Mouse (Mus musculus) ES-E14 (cell line): ENCODE data around the gene Cnot2. TPM values are rescaled to one million over a fixed set of nuclear protein-coding genes. Genes with fewer than 3 reads are reported as not detected.

Experiments used
- DNase-seq: peaks from one replicate; pipeline ENCODE4 v3.0.0-alpha.2; 2013; ENCODE audit warnings: low read depth, low spot score
- H3K27ac ChIP-seq: 2 replicates; pipeline ENCODE4 v1.5.1; 2012; ENCODE audit warnings: low read depth, mild to moderate bottlenecking, low read length, moderate library complexity, mixed read lengths; ENCODE audit not compliant: poor library complexity, insufficient read depth, severe bottlenecking
- H3K36me3 ChIP-seq: 2 replicates; pipeline ENCODE4 v1.6.1; 2012; ENCODE audit warnings: mild to moderate bottlenecking, low read length, moderate library complexity, mixed read lengths; ENCODE audit not compliant: control insufficient read depth, poor library complexity, insufficient read depth, severe bottlenecking
- H3K4me1 ChIP-seq, 2 experiments: fragments of 150-350 bp in 1 of 2; sonication (generic) in 1 of 2; 2 replicates each; pipeline ENCODE4 v1.6.1; 2012; ENCODE audit warnings: low read length in 2 of 2, mild to moderate bottlenecking in 1 of 2, mixed read lengths in 1 of 2; ENCODE audit not compliant: control insufficient read depth in 2 of 2, insufficient read depth in 2 of 2, poor library complexity in 1 of 2
- H3K4me3 ChIP-seq, 2 experiments: fragments of 150-350 bp in 1 of 2; sonication (generic) in 1 of 2; 2 replicates each; pipeline ENCODE4 v1.5.1; 2012; ENCODE audit warnings: low read length in 2 of 2, low read depth in 1 of 2, mild to moderate bottlenecking in 1 of 2, mixed read lengths in 1 of 2; ENCODE audit not compliant: insufficient read depth in 1 of 2, poor library complexity in 1 of 2, severe bottlenecking in 1 of 2
- H3K9ac ChIP-seq: 2 replicates; pipeline ENCODE4 v1.6.1; 2012; ENCODE audit warnings: low read depth, mild to moderate bottlenecking, low read length, mixed read lengths; ENCODE audit not compliant: poor library complexity, insufficient read depth, severe bottlenecking
- H3K9me3 ChIP-seq: fragments of 150-350 bp; sonication (generic); 2 replicates; pipeline ENCODE4 v1.6.1; 2012; ENCODE audit warnings: low read depth, mild to moderate bottlenecking, low read length; ENCODE audit not compliant: control insufficient read depth, insufficient read depth
- CHD2 ChIP-seq: IDR thresholded peaks from 2 replicates; pipeline ENCODE4 v1.6.1; 2014; ENCODE audit warnings: mild to moderate bottlenecking, low read depth, low read length, inconsistent platforms
- HCFC1 ChIP-seq: IDR thresholded peaks from 2 replicates; pipeline ENCODE4 v1.6.1; 2012; ENCODE audit warnings: low read length, inconsistent platforms, borderline replicate concordance; ENCODE audit not compliant: insufficient read depth
- MAFK ChIP-seq: IDR thresholded peaks from 2 replicates; pipeline ENCODE4 v1.6.1; 2014; ENCODE audit warnings: mild to moderate bottlenecking, low read depth, low read length, inconsistent platforms; ENCODE audit not compliant: insufficient read depth
- ZC3H11A ChIP-seq: IDR thresholded peaks from 2 replicates; pipeline ENCODE4 v1.6.1; 2012; ENCODE audit warnings: low read depth, mild to moderate bottlenecking, inconsistent platforms, low read length, borderline replicate concordance
- ZNF384 ChIP-seq: IDR thresholded peaks from 2 replicates; pipeline ENCODE4 v1.6.1; 2012; ENCODE audit warnings: low read depth, low read length, inconsistent platforms
- in situ Hi-C, 2 experiments: fragments of 600-800 bp; cut with MboI; formaldehyde crosslinking; loops; one replicate each; pipeline ENCODE4 v1.15.1; 2025; ENCODE audit warnings: low sequenced_read_pairs in 2 of 2, inconsistent platforms in 1 of 2; ENCODE audit not compliant: unreplicated experiment in 2 of 2
- total RNA-seq: library from RNA; depleted of rRNA; stranded (reverse); fragments of 300-350 nt; gene quantifications from 2 replicates; pipeline ENCODE4 v1.2.3, GENCODE M21; 2012

Cnot2 gene
- total RNA-seq, 1 experiment = 80.5 TPM

DNA sequence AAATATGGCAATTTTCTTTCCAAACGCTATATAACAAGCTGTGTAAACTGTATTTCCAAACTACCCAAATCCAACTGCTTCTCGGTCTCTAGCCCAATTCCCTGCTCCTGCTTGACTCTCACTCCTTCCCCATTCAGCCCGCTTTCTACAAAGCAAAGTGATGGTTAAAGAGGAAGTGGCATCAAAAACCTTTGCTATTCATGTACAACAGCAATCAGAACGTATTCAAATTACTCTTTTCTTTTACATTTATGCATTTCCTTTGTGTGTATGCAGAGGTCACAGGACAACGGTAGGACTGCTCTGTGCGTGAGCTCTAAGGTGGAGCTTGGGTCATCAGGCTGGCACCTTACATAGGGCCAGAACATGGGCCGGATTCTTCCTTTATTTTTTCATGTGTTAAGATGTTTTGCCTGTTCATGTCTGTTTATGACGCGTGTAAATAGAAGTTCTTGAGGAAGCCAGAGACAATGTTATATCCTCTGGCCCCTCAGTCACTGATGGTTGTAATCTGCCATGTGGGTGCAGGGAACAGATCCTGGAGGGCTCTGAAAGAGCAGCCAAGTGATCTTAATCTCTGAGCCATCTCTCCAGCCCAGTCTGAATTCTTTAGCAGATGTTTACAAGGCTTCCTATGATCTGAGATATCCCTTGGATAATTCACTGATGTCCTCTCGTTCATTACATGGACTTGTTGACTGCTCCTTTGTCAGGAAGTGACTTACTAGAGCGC, 68.6 kb downstream of the Cnot2 start:
- Histone ChIP-seq H3K36me3 (no peaks in the 10 kb centered on the region; the same call in 1 of the 2 replicates), H3K27ac (no peak overlapping the region; the same call in 1 of the 2 replicates), H3K9ac (no peak overlapping the region), H3K4me1 (peaks cover 6 to 8% of the 10 kb centered on the region in 2 experiments; a peak in 3 of 4 replicates), H3K4me3 (no peak overlapping the region), H3K9me3 (no peaks in the 10 kb centered on the region)
- TF ChIP-seq ZC3H11A (no peak), MAFK (no peak), CHD2 (no peak), ZNF384 (no peak), HCFC1 (no peak)
- in situ Hi-C loops = no loop called here
- DNase-seq = peak; percentile 19

DNA sequence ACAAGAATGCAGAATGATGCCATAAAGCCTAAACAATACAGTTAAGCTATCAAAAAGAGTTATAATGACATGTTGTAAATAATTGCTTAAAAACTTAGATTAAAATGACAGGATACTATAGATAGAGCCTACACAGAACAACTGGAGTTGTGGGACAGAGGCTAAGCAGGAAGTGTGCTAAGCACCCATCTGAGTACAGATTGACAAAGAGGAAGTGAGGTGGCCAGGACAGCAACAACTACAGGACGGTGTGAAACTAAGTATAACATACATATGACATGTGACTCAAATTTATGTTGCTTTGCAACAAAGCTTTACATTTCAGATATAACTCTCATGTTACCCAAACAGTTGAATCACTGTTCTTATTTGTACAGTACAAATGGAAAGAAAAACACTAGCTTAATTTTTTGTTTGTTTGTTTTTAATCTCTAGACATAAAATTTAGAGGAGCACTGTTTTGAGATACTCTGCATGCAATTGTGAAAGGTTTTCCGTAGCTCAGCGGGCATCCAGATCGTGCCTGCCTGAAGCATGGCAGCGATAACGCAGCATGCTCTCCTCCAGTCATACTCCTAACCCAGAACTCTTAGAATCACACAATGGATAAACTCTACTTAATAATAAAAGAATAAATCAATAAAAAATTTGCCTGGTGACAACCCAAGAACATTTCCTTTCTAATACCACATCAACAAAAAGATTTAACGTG, 75.9 kb downstream of the Cnot2 start:
- no peak for DNase-seq
- Histone ChIP-seq H3K4me1 (no peaks in the 10 kb centered on the region; a peak in 1 of 4 replicates), H3K9ac (no peak overlapping the region), H3K9me3 (no peaks in the 10 kb centered on the region), H3K27ac (no peak overlapping the region), H3K36me3 (no peaks in the 10 kb centered on the region; the same call in 1 of the 2 replicates), H3K4me3 (no peak overlapping the region)
- in situ Hi-C loops = no loop called here
- TF ChIP-seq ZNF384 (no peak), ZC3H11A (no peak), MAFK (no peak), CHD2 (no peak), HCFC1 (no peak)

DNA sequence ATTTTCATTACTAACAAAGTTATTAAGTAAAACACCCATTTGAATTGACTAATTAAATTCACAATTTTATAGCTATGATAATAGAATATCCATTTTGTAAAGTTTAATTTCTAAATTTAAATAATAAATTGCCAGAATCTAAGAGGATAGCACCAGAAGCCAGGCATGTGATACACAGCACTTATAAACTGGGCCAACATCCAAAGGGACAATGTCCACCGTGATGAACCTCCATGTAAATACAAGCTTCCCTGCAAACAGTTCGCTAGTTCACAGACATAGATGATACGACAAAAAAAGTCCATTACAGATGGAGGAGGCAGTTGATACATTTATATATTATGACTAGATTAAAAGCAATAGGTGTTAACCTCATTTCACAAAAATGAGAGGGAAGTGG, 88.5 kb downstream of the Cnot2 start:
- H3K4me1 ChIP-seq = no peaks in the 10 kb centered on the region
- TF ChIP-seq CHD2 = no peak
- TF ChIP-seq HCFC1 = no peak
- no peak for DNase-seq
- H3K27ac ChIP-seq = no peak overlapping the region
- no peaks in the 10 kb centered on the region for H3K9me3 ChIP-seq
- H3K4me3 ChIP-seq = no peak overlapping the region
- in situ Hi-C loops = no loop called here
- H3K9ac ChIP-seq = no peak overlapping the region
- H3K36me3 ChIP-seq = peaks cover 12% of the 10 kb centered on the region

DNA sequence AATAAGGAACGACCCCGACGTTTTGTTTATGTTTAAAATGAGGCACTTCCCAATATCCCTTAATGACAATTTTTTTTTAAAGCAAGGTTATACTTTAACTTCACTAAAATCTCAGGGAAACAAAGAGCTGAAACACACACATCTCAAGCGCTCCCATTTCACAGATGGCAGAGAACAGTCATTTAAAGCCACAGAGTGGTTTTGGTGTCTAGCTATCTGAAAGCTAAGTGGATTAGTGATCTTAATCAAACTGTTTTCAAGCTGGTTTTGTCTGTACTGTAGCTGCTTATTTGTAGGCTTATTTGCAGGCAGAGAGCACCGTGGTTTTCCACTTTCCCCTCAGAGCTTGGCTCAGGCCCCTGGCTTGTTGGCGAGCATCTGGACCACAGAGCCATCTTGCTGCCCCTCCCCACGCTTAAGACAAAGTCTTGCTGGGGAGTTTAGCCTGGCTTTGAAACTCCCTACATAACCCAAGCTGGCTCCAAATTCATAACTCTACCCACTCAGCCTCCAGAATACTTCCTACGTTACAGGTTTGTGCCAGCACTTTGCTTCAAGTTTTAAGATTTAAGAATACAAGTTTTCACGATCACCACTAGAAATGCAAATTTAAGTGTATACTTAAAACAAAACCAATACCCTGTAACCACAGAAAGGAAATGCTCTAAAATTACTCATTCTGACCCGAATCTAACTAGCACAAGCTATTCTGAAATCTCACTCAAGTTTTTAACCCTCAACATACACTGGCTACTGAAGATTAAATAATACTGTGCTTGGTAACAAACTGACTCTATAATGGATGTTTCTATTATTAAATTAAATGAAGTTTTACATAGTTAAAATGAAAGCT, 94.2 kb downstream of the Cnot2 start:
- DNase-seq = no peak
- no peaks in the 10 kb centered on the region for H3K4me1 ChIP-seq
- in situ Hi-C loops = no loop called here
- H3K9ac ChIP-seq = no peak overlapping the region
- TF ChIP-seq ZNF384 (no peak), MAFK (no peak), ZC3H11A (no peak)
- no peak overlapping the region for H3K4me3 ChIP-seq
- H3K36me3 ChIP-seq = peaks cover 8% of the 10 kb centered on the region
- H3K9me3 ChIP-seq = no peaks in the 10 kb centered on the region
- H3K27ac ChIP-seq = no peak overlapping the region
